Mouse (Mus musculus) midbrain, embryonic 15.5 days (tissue): ENCODE results near the gene Fbll1. TPM values are rescaled to one million over a fixed set of nuclear protein-coding genes. Genes with fewer than 3 reads are reported as not detected.
"Not testable (repeated sequence)": the region's sequence is repeated elsewhere in the genome, so short reads cannot be mapped to it uniquely, and the experiment has no call there.

Source experiments
- ATAC-seq: fragments of 200-750 bp; cut with Nextera tagmentation; replicated peaks from 2 replicates; pipeline ENCODE4 v1.8.0; 2017; ENCODE audit warnings: moderate TSS enrichment
- H3K27ac ChIP-seq: fragments of 300-500 bp; sonication (generic); 2 replicates; pipeline ENCODE4 v1.5.1; 2015; ENCODE audit warnings: mild to moderate bottlenecking, inconsistent platforms
- H3K27me3 ChIP-seq: fragments of 300-500 bp; sonication (generic); replicated peaks from 2 replicates; pipeline ENCODE4 v1.6.1; 2015; ENCODE audit warnings: inconsistent platforms
- H3K36me3 ChIP-seq: fragments of 300-500 bp; sonication (generic); replicated peaks from 2 replicates; pipeline ENCODE4 v1.6.1; 2015; ENCODE audit warnings: inconsistent platforms
- H3K4me1 ChIP-seq: fragments of 300-500 bp; sonication (generic); 2 replicates; pipeline ENCODE4 v1.6.1; 2015; ENCODE audit warnings: inconsistent platforms
- H3K4me2 ChIP-seq: fragments of 300-500 bp; sonication (generic); 2 replicates; pipeline ENCODE4 v1.6.1; 2015; ENCODE audit warnings: inconsistent platforms, mild to moderate bottlenecking, moderate library complexity
- H3K4me3 ChIP-seq: fragments of 300-500 bp; sonication (generic); 2 replicates; pipeline ENCODE4 v1.5.1; 2015; ENCODE audit warnings: mild to moderate bottlenecking, inconsistent platforms
- H3K9ac ChIP-seq: fragments of 300-500 bp; sonication (generic); 2 replicates; pipeline ENCODE4 v1.6.1; 2015; ENCODE audit warnings: mild to moderate bottlenecking, inconsistent platforms
- H3K9me3 ChIP-seq: fragments of 300-500 bp; sonication (generic); 2 replicates; pipeline ENCODE4 v1.6.1; 2016; ENCODE audit warnings: inconsistent platforms
- WGBS: fragments of 180-500 bp; shearing (Covaris S2); methylation state at CpG from one replicate; pipeline ENCODE4 v1.1.7; 2015; ENCODE audit warnings: mixed read lengths; 5-methylcytosine and 5-hydroxymethylcytosine counted together
- polyA plus RNA-seq: library from polyadenylated mRNA; unstranded; fragments of >200 nt; fragmentation: Nextera tagmentation; extraction: Ambion mirVana; gene quantifications from 2 replicates; pipeline ENCODE4 v1.2.1, GENCODE M21; 2015

The Fbll1 gene
- polyA plus RNA-seq, 1 experiment from 2014 or later: 25.1 TPM

DNA sequence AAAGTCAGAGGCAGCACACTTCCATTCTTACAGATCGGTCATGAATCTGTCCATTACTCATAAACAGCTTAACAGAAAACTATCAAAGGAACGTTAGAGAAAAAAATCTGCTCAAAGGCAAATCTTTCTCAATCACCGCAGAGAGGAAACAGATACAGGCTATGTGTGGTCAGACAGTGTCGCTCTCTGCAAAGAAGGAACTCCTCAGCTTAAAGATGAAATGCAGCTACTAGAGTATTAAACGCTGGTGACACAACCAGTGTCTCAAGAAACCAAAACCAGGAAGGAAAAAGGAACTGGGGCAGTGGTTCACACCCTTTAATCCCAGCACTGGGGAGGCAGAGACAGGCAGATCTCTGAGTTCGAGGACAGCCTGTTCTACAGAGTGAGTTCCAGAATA lies 29.0 kb upstream of the Fbll1 start:
- no peaks in the 10 kb centered on the region for H3K9me3 ChIP-seq
- no peaks in the 10 kb centered on the region for H3K27me3 ChIP-seq
- no peak overlapping the region for H3K9ac ChIP-seq
- peaks cover 6% of the 10 kb centered on the region for H3K4me1 ChIP-seq
- no peak overlapping the region for H3K4me3 ChIP-seq
- ATAC-seq: no peak
- H3K36me3 ChIP-seq: peaks cover 55% of the 10 kb centered on the region
- H3K27ac ChIP-seq: no peak overlapping the region
- no peak overlapping the region for H3K4me2 ChIP-seq
- 96% methylated on average over 6 of the region's 6 CpGs for WGBS

DNA sequence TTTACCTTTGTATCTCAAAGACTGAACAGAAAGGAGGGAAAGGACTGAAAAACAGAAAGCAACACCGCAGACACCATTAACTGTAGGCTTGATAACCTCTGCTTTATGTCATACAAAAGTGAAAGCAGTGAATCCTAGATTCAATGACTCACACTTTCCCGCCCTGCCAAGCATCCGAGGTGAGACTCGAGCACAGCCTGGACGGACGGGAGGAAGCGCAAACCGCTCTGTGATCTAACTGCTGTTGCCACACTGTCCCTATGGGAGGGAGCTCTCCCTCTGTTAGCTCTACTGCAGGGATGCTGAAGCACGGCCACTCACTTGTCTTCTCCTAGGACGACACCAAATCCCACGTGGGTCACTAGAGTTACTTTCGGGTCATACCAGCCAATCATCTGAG lies 17.6 kb upstream of the Fbll1 start:
- no peaks in the 10 kb centered on the region for H3K9me3 ChIP-seq
- no peak overlapping the region for H3K27ac ChIP-seq
- 92% methylated on average over 12 of the region's 12 CpGs for WGBS
- H3K27me3 ChIP-seq: no peaks in the 10 kb centered on the region
- H3K4me3 ChIP-seq: no peak overlapping the region
- peaks cover 68% of the 10 kb centered on the region for H3K36me3 ChIP-seq
- no peak for ATAC-seq
- no peaks in the 10 kb centered on the region for H3K4me1 ChIP-seq
- no peak overlapping the region for H3K4me2 ChIP-seq
- H3K9ac ChIP-seq: no peak overlapping the region

DNA sequence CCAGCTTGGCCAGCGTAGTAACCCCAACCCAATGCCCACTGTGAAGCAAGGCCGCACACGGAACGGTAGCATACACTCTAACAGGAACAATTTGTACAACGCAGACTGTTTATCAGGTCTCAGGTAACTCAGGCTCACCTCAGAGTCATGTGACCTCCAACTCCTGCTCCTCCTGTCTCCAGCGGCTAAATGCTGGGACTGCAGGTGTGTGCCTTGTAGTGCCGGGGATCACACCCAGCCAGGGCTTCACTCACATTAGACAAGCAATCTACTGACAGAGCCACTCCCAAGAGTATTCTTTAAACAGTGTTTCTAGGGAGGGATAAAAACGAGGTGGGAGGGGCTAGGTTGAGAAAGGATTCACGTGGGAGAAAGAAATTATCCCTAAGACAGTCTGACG lies 12.8 kb upstream of the Fbll1 start:
- no peak overlapping the region for H3K4me3 ChIP-seq
- ATAC-seq: no peak
- no peaks in the 10 kb centered on the region for H3K4me1 ChIP-seq
- peaks cover 83% of the 10 kb centered on the region for H3K36me3 ChIP-seq
- H3K27me3 ChIP-seq: no peaks in the 10 kb centered on the region
- WGBS: 87% methylated on average over 10 of the region's 10 CpGs
- no peak overlapping the region for H3K9ac ChIP-seq
- H3K27ac ChIP-seq: no peak overlapping the region
- H3K9me3 ChIP-seq: no peaks in the 10 kb centered on the region
- no peak overlapping the region for H3K4me2 ChIP-seq

DNA sequence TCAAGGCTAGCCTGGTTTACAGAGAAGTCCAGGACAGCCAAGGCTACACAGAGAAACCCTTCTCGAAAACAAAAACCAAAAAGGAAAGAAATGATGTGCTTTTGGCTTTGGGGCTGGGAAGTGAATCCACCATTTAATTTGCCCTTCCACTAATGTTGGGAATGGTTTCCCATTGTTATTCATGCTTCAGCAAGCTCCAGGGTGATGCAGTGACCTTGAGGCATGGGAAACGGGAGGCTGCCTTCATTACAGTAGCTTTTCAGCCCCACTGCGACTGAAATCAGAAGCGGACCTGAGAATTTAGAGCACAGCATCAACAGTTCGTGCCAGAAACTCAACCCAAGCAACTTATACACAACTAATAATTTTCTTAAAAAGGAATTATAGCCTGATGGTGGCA lies 2.6 kb upstream of the Fbll1 start:
- Histone ChIP-seq H3K9me3 (no peaks in the 10 kb centered on the region), H3K27ac (no peak overlapping the region), H3K9ac (no peak overlapping the region), H3K4me3 (no peak overlapping the region), H3K4me1 (peaks cover 21% of the 10 kb centered on the region), H3K27me3 (peaks cover 13% of the 10 kb centered on the region), H3K4me2 (no peak overlapping the region), H3K36me3 (no peaks in the 10 kb centered on the region)
- no peak for ATAC-seq
- 80% methylated on average over 5 of the region's 5 CpGs for WGBS

DNA sequence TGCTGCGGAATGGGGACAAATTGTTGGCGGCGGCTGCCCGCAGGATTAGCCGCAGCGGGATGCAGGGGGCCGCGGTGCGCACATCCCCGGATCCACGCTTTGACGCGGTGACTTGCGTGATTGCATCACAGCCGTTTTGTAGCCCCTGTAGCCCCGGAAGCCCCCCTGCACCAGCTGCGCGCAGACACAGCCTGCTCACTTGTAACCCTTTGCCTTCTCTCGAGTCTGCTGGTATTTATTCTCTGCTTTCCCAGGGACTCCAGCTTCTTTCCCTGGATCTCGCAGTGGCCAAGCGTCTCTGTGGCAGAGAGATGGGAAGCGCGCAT lies 226 bp downstream of the Fbll1 start:
- Histone ChIP-seq H3K36me3 (no peaks in the 10 kb centered on the region), H3K9me3 (no peaks in the 10 kb centered on the region), H3K27me3 (peaks cover 17% of the 10 kb centered on the region), H3K4me1 (peaks cover 22% of the 10 kb centered on the region), H3K4me3 (peak overlapping the region; percentile 71), H3K9ac (peak overlapping the region; percentile 80), H3K27ac (peak overlapping the region; percentile 91), H3K4me2 (peak overlapping the region; percentile 85)
- peak; percentile 97 for ATAC-seq
- 0% methylated on average over 23 of the region's 23 CpGs for WGBS

DNA sequence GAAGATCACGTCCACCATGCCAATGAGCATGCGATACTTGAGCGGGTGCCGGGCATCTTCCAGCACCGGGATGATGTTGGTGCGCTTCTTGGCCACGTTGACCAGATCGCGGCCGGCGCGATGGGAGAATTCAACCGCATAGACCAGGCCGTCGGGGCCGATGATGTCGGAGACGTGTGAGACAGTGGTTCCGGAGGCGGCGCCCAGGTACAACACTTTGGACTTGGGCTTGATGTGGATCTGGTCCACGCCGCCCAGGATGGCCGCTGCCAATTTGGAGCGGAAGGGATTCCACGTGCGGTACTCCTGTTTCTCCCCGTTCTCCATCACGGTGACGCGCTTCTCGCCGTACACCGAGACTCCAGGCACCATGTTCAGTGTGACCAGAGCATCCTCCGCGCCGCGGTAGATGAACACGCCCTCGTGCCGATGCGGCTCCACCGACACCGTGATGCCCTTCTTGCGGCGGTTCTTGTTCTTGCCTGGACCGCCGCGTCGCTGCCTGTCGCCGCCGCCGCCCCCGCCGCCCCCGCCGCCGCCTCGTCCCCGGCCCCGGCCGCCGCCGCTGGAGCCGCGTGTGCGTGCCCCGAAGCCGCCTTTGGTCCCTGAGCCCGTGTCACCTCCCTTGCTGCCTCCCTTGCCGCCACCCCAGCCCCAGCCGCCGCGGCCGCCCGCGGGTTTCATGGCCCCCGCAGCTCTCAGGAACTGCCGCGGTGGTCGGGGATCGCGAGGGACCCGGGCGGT lies 761 bp downstream of the Fbll1 start:
- Histone ChIP-seq H3K27me3 (peaks cover 17% of the 10 kb centered on the region), H3K4me2 (peak overlapping the region; percentile 85), H3K9ac (peak overlapping the region; percentile 80), H3K36me3 (no peaks in the 10 kb centered on the region), H3K4me3 (peak overlapping the region; percentile 71), H3K27ac (peak overlapping the region; percentile 91), H3K4me1 (peaks cover 22% of the 10 kb centered on the region), H3K9me3 (no peaks in the 10 kb centered on the region)
- under 1% methylated on average over 79 of the region's 86 CpGs for WGBS
- ATAC-seq: peak; percentile 84

DNA sequence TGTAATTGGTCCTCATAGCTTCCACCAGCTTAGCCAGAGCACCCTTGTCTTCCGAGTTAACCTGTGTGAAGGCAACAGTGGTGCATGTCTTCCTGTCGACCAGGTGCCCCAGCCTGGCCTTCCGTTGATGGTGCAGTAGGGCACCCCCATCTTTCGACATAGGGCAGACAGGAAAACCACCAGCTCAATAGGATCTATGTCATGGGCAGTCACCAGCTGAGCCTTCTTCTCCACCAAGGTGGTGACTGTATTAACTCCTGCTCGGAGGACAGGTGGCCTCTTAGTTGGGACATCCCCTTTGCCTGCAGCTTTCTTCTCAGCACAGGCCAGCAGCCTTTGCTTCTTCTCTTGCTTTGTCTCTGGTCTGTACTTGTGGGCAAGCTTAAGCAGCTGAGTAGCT lies 5.9 kb downstream of the Fbll1 start:
- not testable (repeated sequence) for H3K27me3 ChIP-seq, H3K9ac ChIP-seq, H3K36me3 ChIP-seq, H3K4me2 ChIP-seq, H3K9me3 ChIP-seq, H3K4me3 ChIP-seq, H3K27ac ChIP-seq, ATAC-seq
- WGBS: 74% methylated on average over 5 of the region's 5 CpGs
- H3K4me1 ChIP-seq: peaks cover 15% of the 10 kb centered on the region

DNA sequence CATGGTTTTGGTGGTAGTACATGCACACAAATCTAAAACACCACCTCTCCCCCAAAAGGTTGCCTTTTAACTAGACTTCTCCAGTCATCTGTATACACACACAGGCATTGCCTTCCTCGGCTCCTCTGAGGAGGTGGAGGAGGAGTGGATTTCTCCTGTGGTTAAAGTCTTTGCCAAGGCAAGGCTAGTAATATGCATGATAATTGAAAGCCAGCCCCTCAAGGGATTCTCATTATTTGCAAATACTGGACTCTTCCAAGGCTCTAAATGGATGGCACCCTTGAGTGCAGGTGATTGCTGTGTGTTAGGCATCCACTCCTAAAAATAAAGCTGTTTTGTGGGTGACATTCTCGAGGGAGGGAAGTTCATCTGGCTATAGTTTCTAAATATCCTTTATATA lies 10.2 kb downstream of the Fbll1 start:
- Histone ChIP-seq H3K27me3 (no peaks in the 10 kb centered on the region), H3K9me3 (peaks cover 2% of the 10 kb centered on the region; the same call in 1 of the 2 replicates), H3K9ac (no peak overlapping the region), H3K4me1 (no peaks in the 10 kb centered on the region), H3K27ac (no peak overlapping the region), H3K4me2 (no peak overlapping the region), H3K4me3 (no peak overlapping the region), H3K36me3 (peaks cover 24% of the 10 kb centered on the region)
- ATAC-seq: no peak
- 56% methylated on average over 2 of the region's 2 CpGs for WGBS

DNA sequence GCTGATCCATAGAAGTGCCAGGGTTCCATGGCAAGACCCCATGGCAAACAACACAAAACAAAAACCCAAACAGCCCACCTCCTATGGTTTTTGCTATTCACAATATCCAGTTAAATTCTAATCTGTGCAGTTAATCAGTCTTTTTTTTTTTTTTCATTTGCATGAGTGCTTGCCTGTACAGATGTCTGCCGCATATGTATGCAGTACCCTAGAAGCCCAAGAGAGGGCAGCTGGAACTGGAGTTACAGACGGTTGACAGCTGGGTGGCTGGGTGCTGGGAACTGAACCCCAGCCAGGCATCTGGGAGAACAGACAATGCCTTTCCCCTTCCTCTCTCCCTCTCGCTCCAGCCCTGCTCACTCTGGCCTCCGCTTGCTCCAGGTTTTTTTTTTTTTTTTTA lies 14.1 kb downstream of the Fbll1 start:
- Histone ChIP-seq H3K4me1 (no peaks in the 10 kb centered on the region), H3K27me3 (no peaks in the 10 kb centered on the region), H3K4me2 (no peak overlapping the region), H3K27ac (no peak overlapping the region), H3K9me3 (peaks cover 2% of the 10 kb centered on the region; the same call in 1 of the 2 replicates), H3K4me3 (no peak overlapping the region), H3K9ac (no peak overlapping the region), H3K36me3 (peaks cover 41% of the 10 kb centered on the region)
- ATAC-seq: no peak
- 97% methylated on average over 4 of the region's 4 CpGs for WGBS

DNA sequence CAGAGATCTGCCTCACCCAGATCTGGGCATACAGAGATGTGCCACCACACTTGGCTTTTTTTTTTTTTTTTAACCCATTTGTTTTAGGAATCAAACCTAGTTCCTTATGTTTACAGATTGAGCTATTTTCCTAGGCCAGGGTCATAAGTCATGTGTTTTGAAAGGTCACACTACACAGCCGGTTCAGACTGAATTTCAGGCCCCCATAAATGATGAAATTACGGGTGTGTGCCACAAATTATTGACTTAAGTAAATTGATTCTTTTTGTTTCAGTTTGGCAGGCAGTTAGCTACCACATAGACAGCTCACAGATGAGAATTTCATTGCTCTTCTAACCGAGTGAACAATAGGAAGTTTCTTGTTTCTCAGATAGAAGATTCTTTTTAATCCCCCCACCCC lies 14.7 kb downstream of the Fbll1 start:
- Histone ChIP-seq H3K4me2 (no peak overlapping the region), H3K9ac (no peak overlapping the region), H3K4me3 (no peak overlapping the region), H3K27me3 (no peaks in the 10 kb centered on the region), H3K4me1 (no peaks in the 10 kb centered on the region), H3K27ac (no peak overlapping the region), H3K9me3 (peaks cover 2% of the 10 kb centered on the region; the same call in 1 of the 2 replicates), H3K36me3 (peaks cover 46% of the 10 kb centered on the region)
- no peak for ATAC-seq
- 95% methylated on average over 3 of the region's 3 CpGs for WGBS

DNA sequence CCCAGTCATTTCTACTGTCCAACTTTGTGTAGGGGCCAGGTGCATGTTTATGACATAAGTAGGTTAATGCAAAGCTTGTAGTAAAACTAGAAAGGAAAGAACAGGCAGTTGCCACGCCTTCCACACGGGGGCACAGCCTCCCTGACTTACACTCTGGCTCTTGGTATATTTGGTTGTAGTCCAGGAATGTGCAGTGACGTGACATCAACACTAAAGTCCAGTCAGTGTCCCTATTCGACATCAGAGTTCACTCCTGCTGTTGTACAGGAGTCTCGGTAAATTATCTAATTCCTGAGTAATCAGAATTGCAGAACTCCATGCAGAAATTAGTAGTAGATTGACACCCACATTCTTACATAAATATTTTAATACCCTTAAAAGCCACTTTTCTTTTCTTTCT lies 15.6 kb downstream of the Fbll1 start:
- Histone ChIP-seq H3K4me1 (no peaks in the 10 kb centered on the region), H3K27ac (no peak overlapping the region), H3K9me3 (peaks cover 2% of the 10 kb centered on the region; the same call in 1 of the 2 replicates), H3K9ac (no peak overlapping the region), H3K4me2 (no peak overlapping the region), H3K36me3 (peaks cover 55% of the 10 kb centered on the region), H3K4me3 (no peak overlapping the region), H3K27me3 (no peaks in the 10 kb centered on the region)
- no peak for ATAC-seq
- 95% methylated on average over 5 of the region's 5 CpGs for WGBS

DNA sequence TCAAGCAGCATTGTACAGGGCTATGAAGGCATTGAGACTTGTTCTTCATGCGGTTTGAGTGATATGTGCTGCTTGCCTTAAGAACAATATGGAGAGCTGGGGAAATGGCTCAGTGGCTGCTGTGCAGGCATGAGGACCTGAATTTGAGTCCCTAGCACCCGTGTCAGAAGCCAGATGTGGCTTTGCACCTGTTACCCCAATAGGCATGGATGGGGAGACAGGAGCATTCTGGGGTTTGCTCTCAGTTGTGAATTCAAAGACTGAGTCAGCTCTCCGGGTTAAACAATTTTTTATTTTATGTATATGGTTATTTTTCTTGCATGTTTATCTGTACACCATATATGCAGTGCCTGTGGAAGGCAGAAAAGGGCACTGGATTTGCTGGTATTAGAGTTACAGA lies 16.2 kb downstream of the Fbll1 start:
- H3K9ac ChIP-seq: no peak overlapping the region
- WGBS: 92% methylated on average over 3 of the region's 3 CpGs
- H3K36me3 ChIP-seq: peaks cover 61% of the 10 kb centered on the region
- H3K4me2 ChIP-seq: no peak overlapping the region
- H3K4me3 ChIP-seq: no peak overlapping the region
- ATAC-seq: no peak
- H3K4me1 ChIP-seq: no peaks in the 10 kb centered on the region
- no peak overlapping the region for H3K27ac ChIP-seq
- H3K9me3 ChIP-seq: peaks cover 2% of the 10 kb centered on the region; the same call in 1 of the 2 replicates
- H3K27me3 ChIP-seq: no peaks in the 10 kb centered on the region

DNA sequence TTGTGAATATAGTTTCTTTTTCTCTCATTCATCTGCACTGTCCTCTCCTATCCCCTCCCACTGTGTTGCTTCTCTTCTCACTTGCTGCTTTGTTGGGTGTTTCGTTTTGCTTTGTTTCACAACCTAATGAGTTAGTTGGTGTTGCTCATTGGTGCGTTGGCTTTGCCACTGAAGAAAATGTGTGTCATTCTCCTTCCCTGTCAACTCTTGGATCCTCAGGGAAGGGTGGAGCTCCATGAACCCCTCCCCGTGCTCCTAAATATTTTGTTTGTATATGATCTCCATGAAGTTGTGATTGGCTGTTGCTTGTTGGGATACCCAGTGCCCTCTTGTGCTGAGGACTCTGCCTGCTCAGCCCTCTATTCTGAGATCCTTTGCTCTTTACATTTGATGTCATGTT lies 18.3 kb downstream of the Fbll1 start:
- Histone ChIP-seq H3K4me2 (no peak overlapping the region), H3K4me3 (no peak overlapping the region), H3K9me3 (peaks cover 2% of the 10 kb centered on the region; the same call in 1 of the 2 replicates), H3K27ac (no peak overlapping the region), H3K4me1 (no peaks in the 10 kb centered on the region), H3K9ac (no peak overlapping the region), H3K36me3 (peaks cover 62% of the 10 kb centered on the region), H3K27me3 (no peaks in the 10 kb centered on the region)
- ATAC-seq: no peak
- 91% methylated on average over 3 of the region's 3 CpGs for WGBS
